Mouse (Mus musculus) gastrocnemius, postnatal 10 days (tissue): ENCODE measurements around the gene Trim71. TPM values are rescaled to one million over a fixed set of nuclear protein-coding genes. Genes with fewer than 3 reads are reported as not detected.
"Not testable (repeated sequence)": the region's sequence is repeated elsewhere in the genome, so short reads cannot be mapped to it uniquely, and the experiment has no call there.

Experiments used
- DNase-seq: peaks from one replicate; pipeline ENCODE4 v3.0.0; 2021; ENCODE audit warnings: mixed read lengths
- total RNA-seq, 2 experiments: library from RNA; stranded (reverse); gene quantifications; 2 replicates each; pipeline ENCODE4 v1.2.3; 2021

The Trim71 gene
- total RNA-seq, 2 experiments from 2014 or later, result 0.02 TPM; not detected in 1

GRCm38 (mm10) chr9:114525891-114526290 is 38.3 kb downstream of the Trim71 start:
- no peak for DNase-seq

DNA sequence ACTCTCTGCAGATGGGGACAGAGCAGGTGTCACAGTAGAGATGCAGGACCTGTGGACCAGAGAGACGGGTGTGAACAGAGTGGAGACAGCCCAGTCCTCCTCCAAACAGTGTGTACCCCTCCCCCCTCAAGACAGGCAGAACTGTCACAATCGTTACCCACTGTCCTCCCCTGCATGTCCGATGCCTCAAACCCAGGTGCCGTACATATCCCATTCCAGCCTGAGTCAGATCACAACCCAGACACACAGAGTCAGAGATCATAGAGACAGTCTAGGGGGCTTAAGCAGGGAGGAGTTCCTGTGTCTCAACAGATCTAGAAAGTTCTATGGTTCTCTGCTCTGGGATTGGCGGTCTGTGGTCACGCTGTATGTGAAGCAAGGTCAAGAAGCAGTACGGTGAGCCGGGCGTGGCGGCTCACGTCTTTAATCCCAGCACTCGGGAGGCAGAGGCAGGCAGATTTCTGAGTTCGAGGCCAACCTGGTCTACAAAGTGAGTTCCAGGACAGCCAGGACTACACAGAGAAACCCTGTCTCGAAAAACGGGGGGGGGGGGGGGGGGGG is 39.0 kb downstream of the Trim71 start:
- DNase-seq, result no peak

- no peak for DNase-seq
These were observed 41.7 kb downstream of the Trim71 start for GRCm38 (mm10) chr9:114522501-114522900.

DNA sequence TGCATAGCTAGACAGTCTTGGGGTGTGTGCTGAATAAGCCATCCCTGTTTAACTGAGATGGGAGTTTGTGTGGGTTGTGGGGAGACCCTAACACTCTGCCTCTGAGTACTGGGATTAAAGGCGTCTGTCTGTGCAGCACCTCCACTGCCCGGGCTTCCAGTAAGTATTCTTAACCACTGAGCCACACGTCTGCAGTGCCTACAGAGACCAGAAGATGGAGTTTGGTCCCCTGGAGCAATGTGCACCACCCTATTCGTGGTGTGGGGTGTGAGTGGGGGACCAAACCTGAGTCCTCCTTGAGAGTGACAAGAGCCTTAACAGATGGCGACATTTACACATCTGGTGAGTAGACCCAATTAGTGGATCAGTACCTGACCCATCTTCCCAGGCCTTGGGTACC is 42.1 kb downstream of the Trim71 start:
- DNase-seq, result no peak

DNA sequence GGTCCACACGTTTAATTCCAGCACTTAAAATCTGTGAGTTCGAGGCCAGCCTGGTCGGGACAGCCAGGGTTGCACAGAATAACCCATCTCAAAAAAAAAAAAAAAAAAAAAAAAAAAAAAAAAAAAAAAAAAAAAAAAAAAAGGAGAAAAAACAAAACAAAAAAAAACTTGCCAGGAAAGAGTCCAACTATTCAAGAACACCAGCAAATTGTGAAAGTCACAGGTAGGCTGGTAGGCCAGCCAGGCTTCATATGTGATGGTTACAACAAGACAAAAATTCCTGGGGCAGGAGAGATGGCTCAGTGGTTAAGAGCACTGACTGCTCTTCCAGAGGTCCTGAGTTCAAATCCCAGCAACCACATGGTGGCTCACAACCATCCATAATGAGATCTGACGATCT is 43.6 kb downstream of the Trim71 start:
- DNase-seq, result not testable (repeated sequence)

- DNase-seq, result no peak
These were observed 45.2 kb downstream of the Trim71 start for GRCm38 (mm10) chr9:114518812-114519477.

- no peak for DNase-seq
These were observed 46.2 kb downstream of the Trim71 start for GRCm38 (mm10) chr9:114517924-114518497.

- no peak for DNase-seq
These were observed 48.8 kb downstream of the Trim71 start, which contains the start of gene C130032M10Rik for GRCm38 (mm10) chr9:114515364-114515763. Gene C130032M10Rik (plus strand): TSS chr9:114515697.

GRCm38 (mm10) chr9:114512831-114513230 is 51.3 kb downstream of the Trim71 start:
- no peak for DNase-seq

GRCm38 (mm10) chr9:114509785-114510184 is 54.4 kb downstream of the Trim71 start:
- no peak for DNase-seq

DNA sequence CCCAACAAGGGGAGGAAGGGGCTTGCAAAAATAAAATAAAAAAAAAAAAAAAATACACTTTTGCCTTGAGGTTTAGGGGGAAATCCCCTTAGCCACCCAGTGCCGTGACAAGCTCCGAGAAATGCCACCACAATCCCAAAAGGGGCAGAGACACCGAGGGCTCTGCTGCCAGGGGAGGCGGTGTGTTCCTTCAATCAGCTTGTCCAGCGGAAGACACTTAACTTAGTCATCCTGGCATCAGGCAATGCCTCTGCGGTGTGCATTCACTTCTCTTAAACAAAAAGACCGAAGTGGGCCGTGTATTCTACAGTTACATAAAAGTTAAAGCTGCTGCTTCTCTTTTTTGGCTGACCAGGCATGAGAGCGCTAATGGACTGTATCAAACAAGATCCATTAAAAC is 56.7 kb downstream of the Trim71 start:
- no peak for DNase-seq

DNA sequence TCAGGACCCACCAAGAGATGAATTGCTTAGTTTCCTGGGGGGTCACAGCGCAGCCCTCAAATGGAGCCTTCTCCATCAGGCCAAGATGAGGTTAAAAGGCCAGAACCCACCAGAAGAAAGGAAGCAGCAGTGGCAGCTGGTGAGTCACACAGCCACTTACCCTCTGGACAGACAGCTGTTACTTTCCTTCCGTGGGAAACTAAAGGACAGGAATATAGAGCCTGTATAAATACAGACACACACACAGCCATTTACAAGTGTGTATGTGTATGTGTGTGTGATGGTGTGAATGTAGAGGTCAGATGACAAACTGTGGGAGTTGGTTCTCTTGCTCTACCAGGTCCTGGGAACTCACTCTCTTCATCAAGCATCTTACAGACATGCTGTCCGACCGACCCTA is 57.6 kb downstream of the Trim71 start:
- DNase-seq, result no peak

DNA sequence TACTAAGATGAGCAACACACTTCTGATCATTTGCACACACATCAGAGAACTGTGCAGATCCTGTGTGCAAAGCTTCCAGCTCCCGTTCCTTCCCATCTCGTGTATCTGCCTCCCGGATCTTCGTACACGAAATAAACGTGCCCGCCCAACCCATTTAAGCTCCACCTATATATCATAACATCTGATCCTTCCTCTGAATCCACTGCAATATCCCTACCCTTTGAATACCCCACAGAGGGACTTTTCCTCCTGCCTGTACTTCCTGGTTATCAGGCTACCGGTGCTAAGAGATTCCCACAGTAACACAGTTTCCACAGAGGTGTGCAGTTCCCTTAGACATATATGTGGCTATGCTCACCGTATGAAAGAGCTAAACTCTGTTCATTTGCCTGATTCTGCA is 59.4 kb downstream of the Trim71 start, which contains the start of gene Ccr4:
TSS of gene Ccr4 (minus strand) at position 101 of the 400 bp plus-strand sequence.
- no peak for DNase-seq

DNA sequence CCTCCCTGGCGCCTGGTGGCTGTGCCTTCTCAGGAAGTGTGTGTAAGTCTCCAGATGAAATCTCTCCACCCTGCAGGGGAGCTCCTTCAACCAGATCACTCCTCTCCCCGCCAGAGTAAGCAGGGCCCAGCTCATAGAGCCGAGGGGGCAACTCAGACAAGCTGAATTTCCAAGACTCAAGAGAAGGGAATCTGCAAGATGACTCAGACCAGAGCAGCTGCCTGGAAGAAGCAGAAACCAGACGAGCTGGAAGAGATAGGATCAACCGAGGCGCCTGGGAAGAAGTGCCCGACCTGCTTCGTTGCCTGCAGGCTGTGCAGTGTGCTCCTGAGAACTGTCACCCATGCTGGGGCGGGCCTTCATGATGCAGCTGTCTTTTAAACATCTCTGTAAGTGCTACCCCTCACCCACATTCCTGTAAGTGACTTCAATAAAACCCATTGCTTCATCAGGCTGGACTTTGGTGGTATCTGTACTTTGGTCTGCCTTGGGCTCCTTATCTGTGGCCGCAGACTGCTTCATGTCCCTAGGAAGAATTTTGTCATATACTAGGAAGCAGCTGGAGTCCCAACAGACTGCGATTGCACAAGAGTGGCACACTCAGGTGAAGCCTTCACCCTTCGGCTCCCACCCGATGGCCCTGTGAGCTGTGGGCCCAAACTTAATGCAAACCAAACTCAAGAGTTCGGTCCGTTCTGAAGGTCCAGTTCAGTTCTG is 61.3 kb downstream of the Trim71 start:
- DNase-seq, result no peak

- DNase-seq, result no peak
These were observed 62.3 kb downstream of the Trim71 start for GRCm38 (mm10) chr9:114501913-114502312.

DNA sequence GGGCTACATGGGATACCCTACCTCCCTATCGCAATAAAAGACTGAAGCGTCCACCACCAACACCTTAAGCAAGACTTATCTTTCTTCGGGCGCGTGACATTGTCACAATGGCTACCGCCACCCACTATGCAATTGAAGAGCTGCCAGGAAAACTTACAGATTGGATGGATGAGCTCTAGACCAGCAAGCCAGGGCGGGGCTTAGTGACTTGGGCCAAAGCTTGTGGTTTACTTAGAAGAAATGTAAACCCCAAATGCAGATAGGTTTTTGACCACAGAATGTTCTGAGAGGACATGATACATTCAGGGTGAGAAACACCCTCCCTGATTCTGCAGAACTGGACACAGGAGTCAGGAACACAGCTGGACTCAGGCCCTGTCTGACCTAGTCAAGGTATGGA is 63.1 kb downstream of the Trim71 start:
- no peak for DNase-seq

DNA sequence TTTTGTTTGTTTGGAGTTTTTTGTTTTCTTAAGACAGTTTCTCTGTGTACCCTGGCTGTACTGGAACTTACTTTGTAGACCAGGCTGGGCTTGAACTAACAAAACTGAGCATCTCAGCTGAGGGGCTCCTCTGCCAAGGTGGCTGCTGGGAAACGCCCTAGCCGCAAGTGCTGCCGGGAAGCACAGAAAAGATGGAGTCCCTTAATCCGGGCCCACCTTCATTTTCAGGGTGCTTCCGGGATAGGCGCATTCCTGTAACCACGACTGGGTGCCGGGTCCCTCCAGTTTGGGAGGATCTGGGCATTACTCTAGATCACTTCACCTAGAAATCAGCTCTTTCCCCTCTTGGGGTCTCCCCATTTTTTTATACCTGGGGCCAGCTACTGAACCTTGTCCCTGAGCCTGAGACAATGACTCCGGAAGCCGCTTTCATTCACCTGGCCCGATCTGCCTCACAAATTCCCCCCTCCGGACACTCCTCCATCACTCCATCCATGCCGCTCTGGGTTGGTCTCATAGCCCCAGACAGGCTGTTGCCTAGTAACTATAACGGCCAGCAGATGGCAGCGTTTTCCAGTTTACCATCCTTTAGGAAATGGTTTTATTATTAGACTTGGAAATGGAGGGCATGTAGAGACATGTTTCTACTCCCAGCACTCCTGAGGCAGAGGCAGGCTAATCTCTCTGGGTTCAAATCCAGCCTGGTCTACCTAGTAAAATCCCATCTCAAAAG is 64.2 kb downstream of the Trim71 start:
- peak; percentile 64 for DNase-seq

DNA sequence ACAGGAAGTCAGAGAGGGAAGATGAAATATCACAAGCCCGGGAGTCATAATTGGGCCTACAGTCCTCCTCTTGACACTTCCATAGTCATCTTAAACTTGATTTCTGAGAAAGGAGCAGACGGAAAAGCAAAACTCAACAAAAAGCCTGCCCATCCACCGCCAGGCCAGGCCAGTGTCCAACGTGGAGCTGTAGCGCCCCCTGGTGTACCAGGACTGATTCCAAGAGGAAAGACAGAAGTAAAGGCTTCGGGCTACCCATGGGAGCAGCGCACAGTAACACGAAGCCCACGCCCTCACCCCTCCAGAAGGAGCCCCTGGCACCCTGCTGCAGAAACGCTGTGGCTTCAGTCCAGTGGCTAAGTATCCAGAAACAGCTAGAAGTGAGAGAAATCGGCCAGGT is 66.0 kb downstream of the Trim71 start:
- DNase-seq, result peak; percentile 94

- DNase-seq, result no peak
These were observed 67.7 kb downstream of the Trim71 start for GRCm38 (mm10) chr9:114496469-114496868.

GRCm38 (mm10) chr9:114487481-114488258 is 76.5 kb downstream of the Trim71 start:
- no peak for DNase-seq

GRCm38 (mm10) chr9:114486808-114487207 is 77.4 kb downstream of the Trim71 start:
- DNase-seq, result no peak

DNA sequence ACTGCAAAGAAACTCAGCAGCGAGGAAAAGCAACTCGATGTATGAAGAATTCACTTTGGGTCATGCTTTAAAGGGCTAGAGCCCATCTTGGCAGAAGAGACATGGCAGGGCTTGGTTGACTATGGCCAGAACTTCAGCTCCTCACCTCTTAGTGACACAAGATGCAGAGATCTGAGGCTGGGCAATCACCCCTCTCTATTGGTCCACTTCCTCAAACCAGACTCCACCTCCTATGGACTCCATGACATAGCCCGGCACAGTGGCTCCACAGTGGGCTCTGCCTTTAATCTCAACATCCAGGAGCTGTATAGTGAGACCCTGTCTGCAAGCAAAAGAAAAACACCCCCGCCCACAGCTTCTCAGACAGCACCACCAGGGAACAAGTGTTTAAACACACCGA is 79.4 kb downstream of the Trim71 start:
- DNase-seq, result no peak
